Mouse (Mus musculus) pancreas, adult 10 weeks (tissue): Measurements from ENCODE around the gene Hsd17b14. TPM values are rescaled to one million over a fixed set of nuclear protein-coding genes. Genes with fewer than 3 reads are reported as not detected.

Experiments used
- polyA plus RNA-seq: library from polyadenylated mRNA; stranded (reverse); fragments of 350-450 nt; fragmentation: Illumina TruSeq; extraction: RNeasy Lipid Tissue Mini Kit (QIAGEN cat#74804); gene quantifications from one replicate; pipeline ENCODE4 v1.2.3, GENCODE M21; 2015; ENCODE audit warnings: low read depth, low replicate concordance; ENCODE audit not compliant: insufficient read depth

The Hsd17b14 gene
- not detected for polyA plus RNA-seq

GRCm38 (mm10) chr7:45554744-45555143 is at the start of gene Hsd17b14:
Gene Hsd17b14 (plus strand): TSS chr7:45554893.

GRCm38 (mm10) chr7:45509912-45510787 is 44.5 kb upstream of the Hsd17b14 start, which contains the start of gene Nucb1:
Gene Nucb1 (minus strand): TSS chr7:45510406.

GRCm38 (mm10) chr7:45525809-45526473 is 28.8 kb upstream of the Hsd17b14 start, which contains the start of the genes Ppp1r15a and Plekha4:
Gene Ppp1r15a (minus strand): TSS chr7:45526268.
Gene Plekha4 (plus strand): TSS chr7:45526330.

GRCm38 (mm10) chr7:45570103-45570741 is 15.5 kb downstream of the Hsd17b14 start, which contains the start of gene Bcat2:
Gene Bcat2 (plus strand): TSS chr7:45570153.

GRCm38 (mm10) chr7:45617042-45617695 is 62.5 kb downstream of the Hsd17b14 start, which contains the start of gene Fut1:
Gene Fut1 (plus strand): TSS chr7:45617289.

Other genes starting within 250 kb of the Hsd17b14 start
- gene Trpm4, start 221.1 kb upstream of the Hsd17b14 start, polyA plus RNA-seq, result 15.2 TPM
- 0.89 TPM for gene Hrc, start 219.6 kb upstream of the Hsd17b14 start, polyA plus RNA-seq
- gene Ppfia3, start 187.9 kb upstream of the Hsd17b14 start, polyA plus RNA-seq, result 0.92 TPM
- gene Lin7b, start 184.3 kb upstream of the Hsd17b14 start, polyA plus RNA-seq, result 4.4 TPM
- gene Snrnp70, start 159.2 kb upstream of the Hsd17b14 start, polyA plus RNA-seq, result 230 TPM
- gene Kcna7, start 149.2 kb upstream of the Hsd17b14 start, polyA plus RNA-seq, result not detected
- gene Ntf5, start 141.2 kb upstream of the Hsd17b14 start, polyA plus RNA-seq, result not detected
- gene Lhb, start 134.1 kb upstream of the Hsd17b14 start, polyA plus RNA-seq, result not detected
- 3.9 TPM for gene Gys1, start 120.0 kb upstream of the Hsd17b14 start, polyA plus RNA-seq
- gene Ruvbl2, start 116.8 kb upstream of the Hsd17b14 start, polyA plus RNA-seq, result 11.0 TPM
- 893 TPM for gene Ftl1, start 95.0 kb upstream of the Hsd17b14 start, polyA plus RNA-seq
- gene Bax, start 88.0 kb upstream of the Hsd17b14 start, polyA plus RNA-seq, result 42.0 TPM
- 1.5 TPM for gene Tulp2, start 73.0 kb upstream of the Hsd17b14 start, polyA plus RNA-seq
- not detected for gene Gm45808, start 68.1 kb upstream of the Hsd17b14 start, polyA plus RNA-seq
- 2.1 TPM for gene Dhdh, start 66.1 kb upstream of the Hsd17b14 start, polyA plus RNA-seq
- gene Nucb1, start 44.5 kb upstream of the Hsd17b14 start, polyA plus RNA-seq, result 43.0 TPM
- gene Ppp1r15a, start 28.6 kb upstream of the Hsd17b14 start, polyA plus RNA-seq, result 14.2 TPM
- 3.5 TPM for gene Plekha4, start 28.6 kb upstream of the Hsd17b14 start, polyA plus RNA-seq
- gene Bcat2, start 15.3 kb downstream of the Hsd17b14 start, polyA plus RNA-seq, result 127 TPM
- gene Fgf21, start 60.6 kb downstream of the Hsd17b14 start, polyA plus RNA-seq, result 41.8 TPM
- 4.9 TPM for gene Fut1, start 62.4 kb downstream of the Hsd17b14 start, polyA plus RNA-seq
- gene Izumo1, start 66.9 kb downstream of the Hsd17b14 start, polyA plus RNA-seq, result 2.0 TPM
- 11.1 TPM for gene Rasip1, start 72.6 kb downstream of the Hsd17b14 start, polyA plus RNA-seq
- gene Mamstr, start 85.1 kb downstream of the Hsd17b14 start, polyA plus RNA-seq, result 2.2 TPM
- gene Fut2, start 111.5 kb downstream of the Hsd17b14 start, polyA plus RNA-seq, result not detected
- not detected for gene Ntn5, start 129.1 kb downstream of the Hsd17b14 start, polyA plus RNA-seq
- gene Sec1, start 139.5 kb downstream of the Hsd17b14 start, polyA plus RNA-seq, result not detected
- gene Car11, start 144.9 kb downstream of the Hsd17b14 start, polyA plus RNA-seq, result 2.1 TPM
- gene Dbp, start 150.2 kb downstream of the Hsd17b14 start, polyA plus RNA-seq, result 5.6 TPM
- gene Rpl18, start 160.6 kb downstream of the Hsd17b14 start, polyA plus RNA-seq, result 401 TPM
- 9.0 TPM for gene Sphk2, start 163.1 kb downstream of the Hsd17b14 start, polyA plus RNA-seq
- not detected for gene Fam83e, start 166.3 kb downstream of the Hsd17b14 start, polyA plus RNA-seq
- not detected for gene Spaca4, start 170.9 kb downstream of the Hsd17b14 start, polyA plus RNA-seq
- 4.6 TPM for gene Lmtk3, start 228.8 kb downstream of the Hsd17b14 start, polyA plus RNA-seq
- not detected for gene Sult2b1, start 229.8 kb downstream of the Hsd17b14 start, polyA plus RNA-seq